Mouse (Mus musculus): ENCODE results near the gene Lyzl4. TPM values are rescaled to one million over a fixed set of nuclear protein-coding genes. Genes with fewer than 3 reads are reported as not detected.
A peak's percentile ranks its signal among the peaks of the same experiment; 100 is the strongest.

The Lyzl4 gene
- total and polyA plus RNA-seq, 2 experiments from 2014 or later, result 0.46 TPM; not detected in 1

- H3K27ac ChIP-seq, result no peak overlapping the region
- no peaks in the 10 kb centered on the region for H3K4me1 ChIP-seq (ENCODE audit: insufficient read depth, low read length)
- no peak for DNase-seq (ENCODE audit: low spot score)
- no peaks in the 10 kb centered on the region for H3K27me3 ChIP-seq (ENCODE audit: insufficient read depth, low read length)
- no peak for TF ChIP-seq CTCF (IDR thresholded peaks at IDR 0.05; ENCODE audit: low read depth)
- no peak overlapping the region for H3K4me2 ChIP-seq (ENCODE audit: low read depth, low read length)
- H3K9ac ChIP-seq (replicated peaks; ENCODE audit: low read length), result no peak overlapping the region
- WGBS, result 50% methylated on average over 1 of the region's 1 CpGs
- H3K9me3 ChIP-seq (ENCODE audit: low read length), result no peaks in the 10 kb centered on the region
- no peak overlapping the region for H3K4me3 ChIP-seq (ENCODE audit: low read length)
- ATAC-seq, result peak; percentile 41
- no peaks in the 10 kb centered on the region for H3K36me3 ChIP-seq (ENCODE audit: insufficient read depth, low read length)
Measured at GRCm38 (mm10) chr9:121606498-121607096, 35.3 kb downstream of the Lyzl4 start.

- Histone ChIP-seq H3K36me3 (ENCODE audit: insufficient read depth, low read length) (no peaks in the 10 kb centered on the region), H3K27me3 (ENCODE audit: insufficient read depth, low read length) (no peaks in the 10 kb centered on the region), H3K4me3 (ENCODE audit: low read length) (no peak overlapping the region), H3K4me2 (ENCODE audit: low read depth, low read length) (no peak overlapping the region), H3K9me3 (ENCODE audit: low read length) (no peaks in the 10 kb centered on the region), H3K27ac (no peak overlapping the region), H3K4me1 (ENCODE audit: insufficient read depth, low read length) (no peaks in the 10 kb centered on the region), H3K9ac (replicated peaks; ENCODE audit: low read length) (no peak overlapping the region)
- 55% methylated on average over 12 of the region's 12 CpGs for WGBS
- peak; percentile 92 for DNase-seq (ENCODE audit: low spot score)
- TF ChIP-seq CTCF (IDR thresholded peaks at IDR 0.05; ENCODE audit: low read depth), result peak; percentile 97
- ATAC-seq, result peak; percentile 81
Measured at GRCm38 (mm10) chr9:121605414-121606278, 36.2 kb downstream of the Lyzl4 start.

- TF ChIP-seq CTCF (IDR thresholded peaks at IDR 0.05; ENCODE audit: low read depth), result no peak
- Histone ChIP-seq H3K27ac (no peak overlapping the region), H3K4me2 (ENCODE audit: low read depth, low read length) (no peak overlapping the region), H3K9ac (replicated peaks; ENCODE audit: low read length) (no peak overlapping the region), H3K27me3 (ENCODE audit: insufficient read depth, low read length) (no peaks in the 10 kb centered on the region), H3K4me1 (ENCODE audit: insufficient read depth, low read length) (no peaks in the 10 kb centered on the region), H3K4me3 (ENCODE audit: low read length) (no peak overlapping the region), H3K36me3 (ENCODE audit: insufficient read depth, low read length) (no peaks in the 10 kb centered on the region), H3K9me3 (ENCODE audit: low read length) (no peaks in the 10 kb centered on the region)
- 76% methylated on average over 2 of the region's 2 CpGs for WGBS
- DNase-seq (ENCODE audit: low spot score), result no peak
- ATAC-seq, result no peak
Measured at GRCm38 (mm10) chr9:121602381-121602780, 39.5 kb downstream of the Lyzl4 start.

- no peak for TF ChIP-seq CTCF (IDR thresholded peaks at IDR 0.05; ENCODE audit: low read depth)
- WGBS, result 23% methylated on average over 6 of the region's 6 CpGs
- ATAC-seq (peak; percentile 43; the same call in 1 of the 2 replicates), DNase-seq (ENCODE audit: low spot score) (peak; percentile 57)
- Histone ChIP-seq H3K4me1 (ENCODE audit: insufficient read depth, low read length) (no peaks in the 10 kb centered on the region), H3K27ac (no peak overlapping the region), H3K36me3 (ENCODE audit: insufficient read depth, low read length) (no peaks in the 10 kb centered on the region), H3K4me2 (ENCODE audit: low read depth, low read length) (no peak overlapping the region), H3K9me3 (ENCODE audit: low read length) (no peaks in the 10 kb centered on the region), H3K9ac (replicated peaks; ENCODE audit: low read length) (no peak overlapping the region), H3K27me3 (ENCODE audit: insufficient read depth, low read length) (no peaks in the 10 kb centered on the region), H3K4me3 (ENCODE audit: low read length) (no peak overlapping the region)
Measured at GRCm38 (mm10) chr9:121600861-121601427, 41.0 kb downstream of the Lyzl4 start.

GRCm38 (mm10) chr9:121600201-121600860 is 41.6 kb downstream of the Lyzl4 start:
- no peak for TF ChIP-seq CTCF (IDR thresholded peaks at IDR 0.05; ENCODE audit: low read depth)
- H3K9ac ChIP-seq (replicated peaks; ENCODE audit: low read length), result no peak overlapping the region
- ATAC-seq (no peak), DNase-seq (ENCODE audit: low spot score) (no peak)
- no peaks in the 10 kb centered on the region for H3K27me3 ChIP-seq (ENCODE audit: insufficient read depth, low read length)
- WGBS, result 36% methylated on average over 13 of the region's 13 CpGs
- H3K4me3 ChIP-seq (ENCODE audit: low read length), result no peak overlapping the region
- no peak overlapping the region for H3K27ac ChIP-seq
- H3K4me2 ChIP-seq (ENCODE audit: low read depth, low read length), result no peak overlapping the region
- no peaks in the 10 kb centered on the region for H3K9me3 ChIP-seq (ENCODE audit: low read length)
- H3K36me3 ChIP-seq (ENCODE audit: insufficient read depth, low read length), result no peaks in the 10 kb centered on the region
- H3K4me1 ChIP-seq (ENCODE audit: insufficient read depth, low read length), result no peaks in the 10 kb centered on the region; the same call in 1 of the 2 replicates

- Histone ChIP-seq H3K27me3 (ENCODE audit: insufficient read depth, low read length) (no peaks in the 10 kb centered on the region), H3K4me1 (ENCODE audit: insufficient read depth, low read length) (no peaks in the 10 kb centered on the region; the same call in 1 of the 2 replicates), H3K36me3 (ENCODE audit: insufficient read depth, low read length) (no peaks in the 10 kb centered on the region), H3K27ac (no peak overlapping the region), H3K4me2 (ENCODE audit: low read depth, low read length) (no peak overlapping the region), H3K4me3 (ENCODE audit: low read length) (no peak overlapping the region), H3K9ac (replicated peaks; ENCODE audit: low read length) (no peak overlapping the region), H3K9me3 (ENCODE audit: low read length) (no peaks in the 10 kb centered on the region)
- ATAC-seq, result no peak
- 71% methylated on average over 6 of the region's 6 CpGs for WGBS
- DNase-seq (ENCODE audit: low spot score), result no peak
- TF ChIP-seq CTCF (IDR thresholded peaks at IDR 0.05; ENCODE audit: low read depth), result no peak
Measured at GRCm38 (mm10) chr9:121599551-121599950, 42.3 kb downstream of the Lyzl4 start.
